Mouse (Mus musculus) adrenal gland (tissue): ENCODE data around the gene Azi2.

Source experiments
- intact Hi-C: fragments of 180-260 bp; cut with DNase I; formaldehyde crosslinking; loops from one replicate; pipeline ENCODE4 v1.15.1; 2025
- long read RNA-seq, 2 experiments: library from polyadenylated mRNA; unstranded; transcript quantifications; one replicate each; pipeline ENCODE4 v2.0.0; 2020; ENCODE audit warnings: borderline replicate concordance in 1 of 2; ENCODE audit not compliant: insufficient replicate concordance in 1 of 2

Azi2 gene
- long read RNA-seq, experiment 1, transcript Azi2-201 (8 exons, 3,396 nt): major isoform, 14 of 50 reads
- long read RNA-seq, experiment 1, partial matches to known transcripts: 19 of 50 reads
- long read RNA-seq, experiment 1, other reads (novel, unspliced or antisense): 15 of 50 reads
- long read RNA-seq, experiment 2, transcript Azi2-201 (8 exons, 3,396 nt): major isoform, 14 of 35 reads
- long read RNA-seq, experiment 2, partial matches to known transcripts: 13 of 35 reads
- long read RNA-seq, experiment 2, other reads (novel, unspliced or antisense): 6 of 35 reads

DNA sequence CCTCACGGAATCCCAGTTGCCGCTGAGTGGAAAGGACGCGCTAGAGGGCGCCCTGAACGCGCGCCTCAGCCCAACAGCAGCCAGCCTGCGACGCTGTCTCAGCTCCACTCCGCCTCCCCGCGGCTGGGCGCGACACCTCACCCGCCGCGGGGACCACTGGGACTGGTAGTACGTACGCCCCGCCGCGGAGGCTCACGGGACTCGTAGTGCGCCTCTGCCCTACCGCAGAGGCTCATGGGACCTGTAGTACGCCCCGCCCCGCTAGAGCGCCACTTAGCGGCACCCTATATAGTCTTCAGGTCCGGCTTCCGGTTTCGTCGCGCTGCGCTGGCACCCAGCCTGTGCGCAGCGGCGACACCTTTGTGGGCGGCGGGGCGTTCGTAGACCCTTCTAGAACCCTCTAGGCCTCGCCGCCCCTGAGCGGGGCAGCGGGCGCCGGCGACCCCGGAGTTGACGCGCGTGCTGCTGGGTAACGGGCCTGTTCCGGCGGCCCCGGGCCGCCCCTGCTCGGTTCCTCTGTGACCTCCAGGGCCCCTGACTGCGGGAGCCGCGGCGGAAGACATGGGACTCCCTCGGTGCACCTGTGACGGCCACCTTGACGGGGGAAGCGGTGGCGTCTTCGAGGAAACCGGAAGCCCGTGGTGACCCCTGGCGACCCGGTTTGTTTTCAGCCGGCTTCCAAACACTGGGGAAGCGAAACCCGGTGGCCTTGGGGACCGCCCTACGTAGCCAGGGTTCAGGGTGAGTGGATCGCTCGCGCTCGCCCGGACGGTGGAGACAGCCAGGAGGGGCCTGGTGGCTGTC lies at the start of gene Azi2:
TSS of gene Azi2 (plus strand) at position 282 of the 804 bp plus-strand sequence.
- intact Hi-C loops: loop anchor here (5.0 kb wide), 1 partner anchor 447 kb away; no protein-coding TSS in a partner anchor

DNA sequence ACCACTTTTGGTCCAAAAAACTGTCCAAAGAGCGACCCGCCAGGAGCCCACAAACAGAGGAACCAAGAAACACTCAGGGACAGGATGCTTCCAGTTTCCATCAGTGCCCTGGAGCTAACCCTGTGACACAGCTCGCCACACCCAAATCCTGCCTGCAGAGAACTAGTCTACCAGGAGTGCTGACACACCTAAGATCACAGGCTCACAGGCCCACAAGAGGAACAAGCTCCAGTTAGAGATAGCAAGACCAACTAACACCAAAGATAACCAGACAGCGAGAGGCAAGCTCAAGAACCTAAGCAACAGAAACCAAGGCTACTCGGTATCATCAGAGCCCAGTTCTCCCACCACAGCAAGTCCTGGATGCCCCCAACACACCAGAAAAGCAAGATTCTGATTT lies 43.7 kb upstream of the Azi2 start:
- intact Hi-C loops: no loop called here

DNA sequence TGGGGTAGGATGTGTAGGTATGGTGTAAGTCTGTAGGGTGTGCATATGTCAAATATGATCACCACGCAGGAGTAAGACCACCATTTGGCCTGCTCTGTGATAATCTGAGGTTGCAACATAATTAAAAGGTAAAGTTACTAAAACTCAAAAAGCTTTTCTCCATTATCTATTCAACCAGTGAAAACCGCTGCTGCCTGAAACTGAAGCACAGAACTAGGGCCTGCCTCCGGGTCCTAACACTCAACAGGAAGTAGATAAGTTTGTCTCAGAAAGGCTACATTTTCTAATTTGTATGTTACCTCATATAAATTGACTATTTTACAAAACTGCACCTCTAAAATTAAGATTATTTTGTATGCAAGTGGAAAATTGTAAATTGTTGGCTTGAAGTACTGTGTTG lies 38.8 kb upstream of the Azi2 start:
- intact Hi-C loops: no loop called here

DNA sequence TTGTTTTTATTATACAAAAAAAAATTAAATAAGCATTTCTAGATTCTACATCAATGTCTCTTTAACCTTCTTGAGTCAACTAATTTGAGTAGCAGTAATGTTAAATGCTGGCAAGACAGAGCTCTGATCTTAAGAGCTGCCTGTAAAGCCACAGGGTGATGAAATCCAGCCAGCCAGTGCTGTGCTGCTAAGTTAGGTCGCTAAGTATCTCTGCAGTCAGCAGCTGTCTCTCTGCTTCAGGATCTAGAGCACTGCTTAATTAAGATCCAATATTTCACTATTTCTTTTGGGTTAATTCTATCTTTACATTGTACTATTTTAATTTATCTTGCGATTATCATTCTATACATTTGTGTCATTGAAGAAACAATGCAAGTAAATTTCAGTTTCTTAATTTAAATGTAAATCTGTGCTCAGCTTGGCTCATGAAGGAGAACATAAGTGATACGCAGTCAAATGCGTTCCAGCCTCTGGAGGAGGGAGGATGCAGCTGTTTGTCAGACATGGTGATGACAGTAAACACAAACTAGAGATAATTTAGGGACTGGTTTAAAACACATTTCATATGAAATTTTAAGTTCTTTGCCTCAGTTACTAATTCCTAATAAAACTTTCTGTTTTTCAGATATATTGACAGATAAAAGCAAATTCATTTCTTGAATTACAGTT lies 36.9 kb upstream of the Azi2 start:
- intact Hi-C loops: no loop called here

DNA sequence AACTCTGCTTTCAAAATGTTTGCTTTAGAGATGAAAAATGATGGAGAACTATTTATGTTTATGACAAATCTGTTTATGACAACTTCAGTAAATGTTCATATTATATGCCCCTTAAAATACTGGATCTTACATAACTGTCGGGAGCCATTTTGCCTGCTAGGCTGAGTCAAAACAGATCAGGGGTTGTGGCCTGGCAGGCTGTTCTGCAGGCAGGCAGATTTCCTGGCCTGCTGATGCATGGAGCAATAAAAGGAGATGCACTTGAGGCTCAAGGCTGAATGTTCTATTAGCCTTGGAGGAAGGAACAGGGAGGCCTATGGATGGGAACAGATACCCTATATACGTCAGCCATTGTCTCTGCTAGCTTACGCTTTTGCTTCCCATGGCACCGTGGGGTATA lies 36.4 kb upstream of the Azi2 start:
- intact Hi-C loops: no loop called here

DNA sequence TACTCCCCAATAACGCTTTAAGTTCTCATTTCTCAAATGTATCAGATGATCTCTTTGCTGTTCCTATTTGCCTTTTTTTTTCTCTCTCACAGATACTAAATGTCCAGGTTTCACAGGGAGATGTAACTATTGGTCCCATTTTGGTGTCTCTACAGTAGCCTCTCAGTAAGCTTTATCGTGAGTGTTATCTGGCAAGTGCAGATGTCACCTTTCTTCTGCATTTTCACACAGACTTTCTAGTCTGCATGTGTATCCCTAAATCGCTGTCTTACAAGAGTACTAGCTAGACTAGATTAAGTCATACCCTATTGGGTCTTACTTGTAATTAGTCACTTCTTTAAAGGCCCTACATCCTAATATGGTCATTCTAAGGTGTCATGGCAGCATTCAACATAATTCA lies 27.4 kb upstream of the Azi2 start:
- intact Hi-C loops: no loop called here

DNA sequence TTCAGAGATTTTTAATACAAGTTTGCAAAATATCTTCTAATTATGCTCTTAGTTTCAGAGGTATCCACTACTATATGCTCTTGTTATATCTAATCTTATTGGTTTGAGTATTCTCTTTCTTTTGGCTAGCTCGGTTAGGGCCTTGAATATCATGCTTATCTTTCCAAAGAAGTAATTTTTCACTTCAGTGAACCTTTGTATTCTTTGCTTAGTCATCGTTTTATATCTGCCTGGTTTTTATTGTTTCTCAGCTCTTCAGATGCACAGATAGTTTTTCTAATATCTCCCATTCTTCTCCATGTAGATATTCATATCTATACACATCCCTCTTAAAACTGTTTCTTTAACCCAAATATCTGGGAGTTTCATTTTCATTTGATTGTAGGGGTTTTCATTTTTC lies 15.3 kb upstream of the Azi2 start:
- intact Hi-C loops: no loop called here

DNA sequence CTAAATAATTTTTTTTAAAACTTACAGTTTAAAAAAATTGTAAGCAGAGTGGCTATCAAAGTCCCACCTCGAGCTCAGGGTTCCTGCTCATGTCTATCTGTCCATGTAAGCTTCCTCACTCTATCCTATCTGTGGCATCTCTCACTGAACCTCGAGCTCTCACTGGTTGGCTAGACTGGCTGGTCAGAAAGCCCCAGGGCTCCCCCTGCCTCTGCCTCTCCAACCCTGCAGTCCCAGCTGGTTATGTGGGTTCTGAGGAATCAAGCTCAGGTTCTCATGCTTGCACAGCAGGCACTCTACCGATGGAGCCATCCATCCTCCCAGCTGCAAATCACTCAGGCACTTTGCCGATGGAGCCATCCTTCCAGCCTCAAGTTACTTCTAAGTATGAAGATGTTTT lies 10.8 kb upstream of the Azi2 start:
- intact Hi-C loops: no loop called here

DNA sequence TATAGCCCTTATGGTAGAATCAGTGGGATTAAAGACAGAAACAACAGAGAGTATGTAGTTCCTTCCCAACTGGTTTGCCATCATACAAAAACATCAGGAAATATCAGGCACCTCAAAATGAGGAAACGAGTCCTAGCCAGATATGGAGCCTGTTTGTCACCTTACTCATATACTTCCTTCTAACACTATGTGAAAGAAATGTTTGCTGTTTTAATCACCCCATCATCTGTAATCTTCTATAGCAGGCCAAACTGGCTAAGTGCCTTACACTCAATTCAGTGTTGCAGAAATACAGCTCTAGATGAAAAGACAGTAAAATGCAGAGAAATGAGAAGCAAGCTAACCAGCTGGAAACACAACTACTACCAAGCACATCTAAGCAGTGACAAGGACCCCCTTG lies 10.0 kb upstream of the Azi2 start:
- intact Hi-C loops: no loop called here

DNA sequence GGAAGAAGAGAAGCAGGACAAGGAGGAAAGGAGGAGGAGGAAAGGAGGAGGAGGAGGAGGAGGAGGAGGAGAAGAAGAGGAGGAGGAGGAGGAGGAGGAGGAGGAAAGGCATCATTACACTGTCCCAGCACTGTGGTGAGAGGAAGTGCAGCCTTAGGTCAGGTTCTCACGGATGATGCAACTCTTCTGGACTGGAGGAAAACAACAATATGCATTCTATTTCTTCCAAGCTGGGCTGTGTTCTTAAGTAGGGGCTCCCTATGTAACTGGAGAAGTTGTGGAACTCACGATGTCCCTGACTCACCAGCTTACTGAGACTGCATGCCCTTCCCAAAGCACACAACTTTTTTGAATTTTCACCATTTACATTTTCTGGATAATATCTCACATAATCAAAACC lies 8.6 kb upstream of the Azi2 start:
- intact Hi-C loops: no loop called here

DNA sequence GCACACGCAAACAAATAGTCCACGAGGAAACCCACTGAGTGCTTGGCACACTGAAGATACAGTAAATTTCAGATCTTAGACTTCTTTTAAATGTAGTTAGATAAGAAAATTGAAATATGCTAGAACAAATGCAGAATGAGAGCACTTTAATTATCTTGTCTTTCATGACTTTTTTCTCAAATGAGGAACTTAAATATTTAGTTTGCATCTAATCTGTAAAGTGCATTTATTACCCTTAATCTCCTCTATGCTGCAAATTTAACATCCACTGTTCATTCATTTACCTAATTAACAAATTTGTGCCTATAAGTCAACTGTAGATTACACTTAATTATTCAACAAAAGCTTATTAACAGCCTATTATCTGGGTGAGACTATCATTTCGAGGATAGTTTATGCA lies 5.3 kb upstream of the Azi2 start:
- intact Hi-C loops: no loop called here

DNA sequence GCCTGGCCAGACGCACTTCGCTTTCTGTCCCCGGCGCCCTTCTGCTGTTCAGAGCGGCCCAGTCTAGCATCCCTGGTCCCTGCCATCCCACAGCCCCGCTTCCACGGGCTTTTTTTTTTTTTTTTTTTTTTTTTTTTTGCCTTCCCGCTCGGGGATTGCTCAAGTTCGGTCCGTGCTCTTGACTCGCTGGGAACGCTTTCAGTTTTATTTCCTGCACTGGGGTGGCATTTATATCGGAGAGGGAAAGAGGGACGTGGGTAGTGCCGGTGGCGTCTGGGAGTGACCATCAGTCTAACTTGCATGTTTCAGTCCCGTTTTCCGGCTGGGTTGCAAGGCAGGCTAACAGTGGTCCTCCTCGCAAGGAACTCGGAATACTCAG lies 712 bp downstream of the Azi2 start:
- intact Hi-C loops: loop anchor here (5.0 kb wide), 1 partner anchor 446 kb away; no protein-coding TSS in a partner anchor

DNA sequence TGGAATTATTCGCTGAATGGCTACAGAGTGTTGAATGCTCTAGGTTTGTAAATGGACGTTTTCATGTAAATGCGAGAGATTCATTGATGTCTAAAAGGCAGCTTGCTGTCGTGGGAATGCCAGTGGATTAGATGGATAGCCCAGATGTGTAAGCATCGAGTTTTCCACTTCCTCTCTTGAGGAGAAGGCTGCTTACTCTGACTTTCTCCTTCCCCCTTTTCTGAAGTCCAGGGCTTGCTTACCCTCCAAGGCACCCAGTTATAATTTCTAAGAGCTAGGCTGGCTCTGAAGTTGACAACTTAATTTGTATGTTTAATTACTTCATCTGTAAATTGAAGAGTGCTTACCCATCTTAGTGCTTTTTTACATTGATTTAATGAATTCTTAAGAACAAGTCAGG lies 1.3 kb downstream of the Azi2 start:
- intact Hi-C loops: loop anchor here (5.0 kb wide), 1 partner anchor 446 kb away; no protein-coding TSS in a partner anchor

DNA sequence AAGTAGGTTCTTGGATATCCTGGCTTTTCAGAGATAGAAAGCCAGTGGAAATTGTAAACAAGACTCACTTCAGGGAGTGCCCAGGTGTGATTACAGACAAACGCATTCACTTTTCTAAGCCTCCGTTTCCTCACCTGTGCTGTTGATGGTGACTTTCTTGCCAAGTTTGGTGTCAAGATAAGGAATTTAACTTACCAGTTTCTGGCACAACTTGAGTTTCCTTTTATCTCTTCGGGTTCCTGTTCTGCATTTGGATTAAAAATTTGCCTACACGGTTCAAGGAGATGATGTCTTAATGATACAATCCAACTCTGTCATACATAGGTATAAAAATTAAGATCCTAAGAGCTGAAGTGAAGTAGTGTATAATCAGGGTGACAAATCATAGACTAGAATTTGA lies 2.4 kb downstream of the Azi2 start:
- intact Hi-C loops: loop anchor here (5.0 kb wide), 1 partner anchor 445 kb away; no protein-coding TSS in a partner anchor

DNA sequence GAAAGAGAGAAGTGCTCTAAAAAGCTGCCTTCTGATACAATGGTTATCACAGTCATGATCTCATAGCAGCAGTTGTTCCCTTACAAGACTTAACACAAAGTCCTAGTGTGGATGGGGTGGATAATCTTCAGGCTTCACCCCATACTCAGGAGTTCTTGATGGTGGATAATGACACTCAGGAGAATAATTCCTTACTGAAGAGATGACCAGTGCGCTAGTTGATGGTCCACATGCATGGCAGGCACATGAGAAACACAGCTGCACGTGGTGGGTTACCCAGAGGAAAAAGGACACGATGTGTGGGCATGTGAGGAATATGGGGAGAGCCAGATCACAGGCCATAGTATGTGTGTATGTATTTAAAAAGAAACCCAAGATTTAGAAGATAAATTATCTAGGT lies 3.3 kb downstream of the Azi2 start:
- intact Hi-C loops: loop anchor here (5.0 kb wide), 1 partner anchor 444 kb away; no protein-coding TSS in a partner anchor

DNA sequence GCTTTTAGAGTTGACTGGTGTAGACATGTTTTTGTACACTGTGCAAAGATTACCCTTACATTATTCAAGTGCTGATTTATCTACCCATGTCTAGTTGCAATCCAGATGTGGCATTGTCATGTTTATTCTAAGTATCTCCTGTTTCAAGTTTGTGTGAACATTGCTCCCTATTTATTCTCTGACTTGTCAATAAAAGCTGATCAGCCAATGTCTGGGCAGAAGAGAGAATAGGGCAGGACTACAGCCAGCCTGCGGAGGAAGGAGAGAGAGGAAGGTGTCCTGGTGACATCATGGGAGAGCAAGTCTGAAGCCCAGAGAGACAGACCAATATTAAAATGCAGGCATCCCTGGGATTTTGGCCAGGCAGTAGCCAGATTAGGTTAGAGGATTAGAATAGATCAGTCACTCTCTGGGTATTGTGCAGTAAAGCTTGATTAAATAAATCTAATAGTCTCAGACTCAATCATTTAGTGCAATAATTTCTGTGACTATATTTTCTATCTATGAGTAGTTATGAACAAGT lies 4.8 kb downstream of the Azi2 start:
- intact Hi-C loops: loop anchor here (2.0 kb wide), 1 partner anchor 104 kb away; no protein-coding TSS in a partner anchor

DNA sequence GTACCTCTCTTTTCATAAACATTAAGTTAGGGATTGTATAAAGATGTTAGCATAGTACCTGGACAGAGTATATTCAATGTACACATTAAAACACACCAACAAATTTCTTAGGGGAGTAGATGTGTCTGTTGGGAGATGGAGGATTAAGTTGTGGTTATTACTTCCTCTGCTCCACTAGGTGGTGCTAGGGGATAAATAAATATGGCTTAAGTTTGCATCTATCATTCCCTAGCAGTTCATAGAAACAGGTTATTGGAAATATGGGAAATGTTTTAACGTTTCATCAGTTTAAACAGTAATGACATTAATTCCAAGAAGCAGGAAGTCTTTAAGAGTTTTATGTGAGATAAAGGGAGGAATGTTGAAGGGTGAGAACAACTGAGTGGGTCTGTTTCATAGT lies 13.0 kb downstream of the Azi2 start:
- intact Hi-C loops: loop anchor here (5.0 kb wide), 1 partner anchor 439 kb away; no protein-coding TSS in a partner anchor

DNA sequence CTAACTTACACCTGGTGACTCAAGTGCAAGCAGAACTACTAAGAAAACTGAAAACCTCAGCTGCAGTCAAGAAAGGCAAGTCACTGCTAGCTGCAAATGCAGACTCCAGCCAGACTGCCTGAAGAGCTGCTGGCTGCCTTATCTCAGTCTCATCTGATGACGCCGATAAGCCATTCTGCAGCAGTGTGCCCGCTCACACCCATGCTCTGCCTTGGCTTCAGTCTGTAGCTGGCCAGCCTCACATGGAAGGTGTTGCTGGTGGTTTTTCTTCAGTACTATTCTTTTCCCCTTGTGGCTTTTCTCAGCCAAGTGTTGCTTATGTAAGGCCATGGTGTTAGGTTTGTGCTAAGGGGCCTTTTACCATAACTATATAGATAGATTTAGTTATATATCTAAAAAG lies 18.8 kb downstream of the Azi2 start:
- intact Hi-C loops: no loop called here

DNA sequence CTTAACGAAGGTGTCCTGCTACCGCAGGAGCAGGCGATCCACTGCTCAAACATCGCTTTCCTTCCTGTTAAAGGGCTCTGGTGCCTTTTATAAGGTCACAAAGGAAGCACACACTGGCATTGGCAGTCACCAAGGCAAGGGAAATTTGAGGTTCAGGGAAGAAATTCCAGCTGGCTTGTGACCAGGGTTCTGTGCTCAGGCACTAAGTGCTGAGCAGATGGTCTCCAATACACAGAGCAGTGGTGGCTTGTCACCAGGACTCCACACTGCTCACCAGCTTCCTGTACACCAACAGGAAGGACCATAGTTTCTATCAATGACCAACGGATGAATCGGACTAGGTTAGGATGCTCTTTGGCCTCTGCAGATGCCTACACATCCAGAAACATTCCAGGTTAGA lies 30.1 kb downstream of the Azi2 start:
- intact Hi-C loops: no loop called here

DNA sequence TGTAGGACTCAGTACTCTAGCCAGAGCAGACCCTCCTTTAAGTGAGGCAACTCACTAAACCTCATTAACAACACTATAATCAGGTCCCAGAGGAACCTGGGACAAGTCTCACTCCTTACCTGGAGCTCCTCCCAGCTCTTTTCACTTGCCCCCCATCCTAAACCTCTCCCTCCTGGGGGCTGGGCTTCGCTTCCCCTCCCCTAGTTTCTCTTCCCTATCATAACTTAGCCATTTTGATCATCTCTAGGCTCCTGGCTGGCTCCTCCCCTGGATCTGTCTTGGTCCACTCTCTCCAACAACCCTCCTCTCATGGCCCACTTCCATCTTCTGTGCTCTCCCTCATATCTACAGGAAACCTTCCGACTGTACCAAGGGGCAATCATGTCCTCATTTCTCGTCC lies 31.0 kb downstream of the Azi2 start:
- intact Hi-C loops: no loop called here

DNA sequence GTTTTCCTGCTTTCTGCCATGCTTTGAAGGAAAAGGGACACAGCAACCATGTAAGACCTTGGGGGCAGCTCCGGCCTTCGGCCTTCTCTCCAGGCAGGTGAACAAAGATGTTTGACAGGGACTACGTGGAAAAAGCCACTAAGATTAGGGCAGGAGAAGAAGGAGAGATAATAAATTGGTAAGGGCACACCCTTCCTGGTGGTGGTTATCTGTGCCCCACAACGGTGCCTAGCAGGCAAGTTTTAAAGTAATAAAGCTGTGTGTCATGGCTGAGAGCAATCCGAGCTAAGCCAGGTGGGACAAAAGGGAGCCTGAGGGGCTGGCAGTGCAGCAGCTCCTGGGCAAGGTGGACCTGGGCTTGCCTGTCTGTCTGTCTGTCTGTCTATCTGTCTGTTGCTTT lies 31.8 kb downstream of the Azi2 start:
- intact Hi-C loops: no loop called here

DNA sequence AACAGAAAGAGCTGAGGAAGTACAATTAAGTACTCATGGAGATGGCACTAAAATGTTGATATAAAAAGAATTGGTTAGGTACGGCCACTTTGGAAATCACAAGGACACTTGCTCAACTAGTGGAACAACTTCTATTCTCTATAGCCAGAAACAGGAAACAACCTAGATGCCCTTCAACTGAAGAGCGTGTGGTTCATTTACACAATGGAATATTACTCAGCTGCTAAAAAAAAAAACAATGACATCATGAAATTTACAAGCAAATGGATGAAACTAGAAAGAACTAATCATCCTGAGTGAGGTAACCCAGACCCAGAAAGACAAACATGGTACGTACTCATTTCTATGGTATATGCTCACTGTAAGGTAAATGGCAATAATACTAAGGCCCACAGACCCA lies 33.1 kb downstream of the Azi2 start:
- intact Hi-C loops: no loop called here
